Mouse (Mus musculus) thymus, adult 2 months (tissue): Measurements from ENCODE around the gene Gm21969. TPM values are rescaled to one million over a fixed set of nuclear protein-coding genes. Genes with fewer than 3 reads are reported as not detected.

Experiments
- DNase-seq: peaks from one replicate; pipeline ENCODE4 v3.0.0; 2021
- H3K27ac ChIP-seq: fragments of 200-500 bp; 2 replicates; pipeline ENCODE4 v1.5.1; 2012; ENCODE audit warnings: low read length, control low read depth; ENCODE audit not compliant: control insufficient read depth, insufficient read depth
- H3K27me3 ChIP-seq: fragments of 200-500 bp; 2 replicates; pipeline ENCODE4 v1.6.1; 2012; ENCODE audit warnings: mild to moderate bottlenecking, low read length, moderate library complexity, mixed read lengths; ENCODE audit not compliant: control insufficient read depth, insufficient read depth
- H3K36me3 ChIP-seq: fragments of 200-500 bp; 2 replicates; pipeline ENCODE4 v1.6.1; 2012; ENCODE audit warnings: mild to moderate bottlenecking, low read length, moderate library complexity; ENCODE audit not compliant: control insufficient read depth, insufficient read depth
- H3K4me1 ChIP-seq: fragments of 200-500 bp; replicated peaks from 2 replicates; pipeline ENCODE4 v1.6.1; 2012; ENCODE audit warnings: low read length; ENCODE audit not compliant: control insufficient read depth, insufficient read depth
- H3K4me3 ChIP-seq: fragments of 200-500 bp; 2 replicates; pipeline ENCODE4 v1.5.1; 2012; ENCODE audit warnings: mild to moderate bottlenecking, low read length, control low read depth, moderate library complexity; ENCODE audit not compliant: control insufficient read depth, insufficient read depth
- CTCF ChIP-seq: fragments of 200-500 bp; IDR thresholded peaks from 2 replicates; pipeline ENCODE4 v1.5.1; 2012; ENCODE audit warnings: mild to moderate bottlenecking, control low read depth, low read length, moderate library complexity, borderline replicate concordance; ENCODE audit not compliant: control insufficient read depth, poor library complexity, insufficient read depth; ENCODE audit errors: extremely low read depth
- POLR2A ChIP-seq: fragments of 200-500 bp; IDR thresholded peaks from 2 replicates; pipeline ENCODE4 v1.6.1; 2012; ENCODE audit warnings: mild to moderate bottlenecking, low read length, control low read depth, moderate library complexity; ENCODE audit not compliant: control insufficient read depth, poor library complexity, insufficient read depth; ENCODE audit errors: extremely low read depth
- WGBS: fragments of 180-500 bp; shearing (Covaris S2); methylation state at CpG from one replicate; pipeline ENCODE4 v1.1.7; 2018; 5-methylcytosine and 5-hydroxymethylcytosine counted together
- polyA plus RNA-seq: library from polyadenylated mRNA; depleted of rRNA; stranded (reverse); fragments of >200 nt; gene quantifications from 2 replicates; pipeline ENCODE4 v1.2.3, GENCODE M21; 2012

Gm21969 gene
- polyA plus RNA-seq, 1 experiment, result not detected

GRCm38 (mm10) chr4:139617001-139617364 is 14.0 kb downstream of the Gm21969 start:
- Histone ChIP-seq H3K4me3 (peak overlapping the region; percentile 19; the same call in 1 of the 2 replicates), H3K27ac (0 out of 2 replicates have a peak overlapping the region, but pooled peaks have one; percentile 32), H3K4me1 (peaks cover 21% of the 10 kb centered on the region), H3K36me3 (no peaks in the 10 kb centered on the region), H3K27me3 (no peaks in the 10 kb centered on the region)
- TF ChIP-seq POLR2A (no peak), CTCF (no peak)
- DNase-seq, result no peak
- WGBS, result 29% methylated on average over 3 of the region's 3 CpGs

GRCm38 (mm10) chr4:139619765-139620164 is 16.8 kb downstream of the Gm21969 start:
- TF ChIP-seq CTCF (no peak), POLR2A (no peak)
- H3K27ac ChIP-seq, result no peak overlapping the region
- 89% methylated on average over 6 of the region's 6 CpGs for WGBS
- H3K4me3 ChIP-seq, result no peak overlapping the region
- H3K4me1 ChIP-seq, result peaks cover 30% of the 10 kb centered on the region
- no peaks in the 10 kb centered on the region for H3K36me3 ChIP-seq
- H3K27me3 ChIP-seq, result no peaks in the 10 kb centered on the region
- no peak for DNase-seq

- H3K27ac ChIP-seq, result no peak within 1 kb of the TSS; the same call in 1 of the 2 replicates
- peak; percentile 81 for TF ChIP-seq POLR2A
- TF ChIP-seq CTCF, result no peak
- under 1% methylated on average over 38 of the region's 38 CpGs for WGBS
- peak; percentile 81 for DNase-seq
- H3K4me1 ChIP-seq, result peaks cover 12% of the 10 kb centered on the region
- H3K27me3 ChIP-seq, result no peaks in the 10 kb centered on the region
- H3K36me3 ChIP-seq, result no peaks in the 10 kb centered on the region
- peak within 1 kb of the TSS; percentile 80 for H3K4me3 ChIP-seq
Measured at GRCm38 (mm10) chr4:139622373-139623282, 19.6 kb downstream of the Gm21969 start, which contains the start of gene Aldh4a1. Gene Aldh4a1 (plus strand): TSS chr4:139622866.

GRCm38 (mm10) chr4:139623434-139624115 is 20.6 kb downstream of the Gm21969 start:
- Histone ChIP-seq H3K36me3 (no peaks in the 10 kb centered on the region), H3K4me1 (peaks cover 12% of the 10 kb centered on the region), H3K27ac (no peak overlapping the region), H3K27me3 (no peaks in the 10 kb centered on the region), H3K4me3 (peak overlapping the region; percentile 80)
- TF ChIP-seq POLR2A (no peak), CTCF (no peak)
- DNase-seq, result no peak
- WGBS, result 23% methylated on average over 21 of the region's 21 CpGs

GRCm38 (mm10) chr4:139624116-139624489 is 21.1 kb downstream of the Gm21969 start:
- no peak for DNase-seq
- Histone ChIP-seq H3K4me1 (peaks cover 12% of the 10 kb centered on the region), H3K27me3 (no peaks in the 10 kb centered on the region), H3K36me3 (no peaks in the 10 kb centered on the region), H3K27ac (no peak overlapping the region), H3K4me3 (no peak overlapping the region)
- TF ChIP-seq CTCF (no peak), POLR2A (no peak)
- WGBS, result 85% methylated on average over 5 of the region's 5 CpGs

GRCm38 (mm10) chr4:139624706-139625105 is 21.7 kb downstream of the Gm21969 start:
- no peaks in the 10 kb centered on the region for H3K27me3 ChIP-seq
- no peak for TF ChIP-seq POLR2A
- TF ChIP-seq CTCF, result no peak
- no peak for DNase-seq
- no peak overlapping the region for H3K4me3 ChIP-seq
- H3K4me1 ChIP-seq, result peaks cover 12% of the 10 kb centered on the region
- no peak overlapping the region for H3K27ac ChIP-seq
- H3K36me3 ChIP-seq, result no peaks in the 10 kb centered on the region
- WGBS, result 91% methylated on average over 10 of the region's 10 CpGs
